Mouse (Mus musculus): ENCODE data around the gene Gpank1.

DNA sequence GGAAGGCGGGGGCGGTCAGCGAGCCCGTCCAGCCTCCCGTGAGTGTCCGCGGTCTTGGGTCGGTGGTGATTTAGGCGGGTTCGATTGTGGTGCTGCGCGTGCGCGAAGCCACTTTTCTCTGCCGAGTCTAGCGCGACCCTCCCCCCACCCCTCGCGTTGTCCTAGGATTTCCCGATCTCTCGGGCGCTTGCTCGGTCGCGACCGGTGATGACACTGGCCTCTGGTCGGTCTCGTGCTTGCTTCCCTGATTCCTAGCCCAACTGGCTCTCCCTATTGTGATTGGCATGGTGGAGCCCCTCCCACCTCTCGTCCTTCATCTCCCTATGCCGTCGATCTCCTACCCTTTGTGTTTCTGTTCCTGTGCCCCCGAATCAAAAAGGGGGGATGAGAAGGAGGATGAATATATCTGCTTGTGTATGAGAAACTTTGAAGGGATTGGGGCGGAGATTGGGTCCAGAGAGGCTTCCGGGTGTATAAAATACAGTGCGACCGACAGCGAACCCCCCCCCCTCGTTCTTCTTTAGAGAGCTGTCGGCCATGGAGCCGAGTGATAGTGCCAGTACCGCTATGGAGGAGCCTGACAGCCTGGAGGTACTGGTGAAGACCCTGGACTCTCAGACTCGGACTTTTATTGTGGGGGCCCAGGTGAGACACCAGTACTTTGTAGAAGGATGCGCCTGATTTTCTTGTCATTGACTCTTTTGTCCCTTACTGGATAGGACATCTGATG lies 14.5 kb downstream of the Gpank1 start:
- peak; percentile 87; the same call in 1 of the 2 replicates for TF ChIP-seq MXI1 (IDR thresholded peaks at IDR 0.05; ENCODE audit: low read depth, low read length)
- TF ChIP-seq TCF12 (IDR thresholded peaks at IDR 0.05; ENCODE audit: low read depth, low read length), result no peak
- no peak for TF ChIP-seq ZNF384 (IDR thresholded peaks at IDR 0.05; ENCODE audit: low read depth, low read length)
- TF ChIP-seq POLR2A (IDR thresholded peaks at IDR 0.05; ENCODE audit: control insufficient read depth in 1 of 2, insufficient read depth in 1 of 2, low read depth in 1 of 2, low read length in 2 of 2, poor library complexity in 1 of 2), result 0 out of 4 replicates have a peak, but pooled peaks of 1 of the 2 experiments have one; percentile 12
